Mouse (Mus musculus) mesoderm, embryonic 11.5 days (tissue): ENCODE measurements at regions not wholly inside any gene's neighbourhood (a gene's known extent, or its start where the extent isn't known, plus 50 kb on each side); places are given as distances from the start of the nearest gene placed in this dataset.

Experiments
- DNase-seq: peaks from one replicate; pipeline ENCODE4 v3.0.0-alpha.2; 2012; ENCODE audit warnings: low read depth, low spot score

GRCm38 (mm10) chr2:80969354-80969753 is 352.3 kb downstream of the Nup35 start:
- DNase-seq, result no peak

- DNase-seq, result no peak
Measured at GRCm38 (mm10) chr2:80973217-80973616, 356.2 kb downstream of the Nup35 start.

GRCm38 (mm10) chr2:80998296-80998695 is 381.3 kb downstream of the Nup35 start:
- no peak for DNase-seq

GRCm38 (mm10) chr2:81007071-81007470 is 390.0 kb downstream of the Nup35 start:
- no peak for DNase-seq

GRCm38 (mm10) chr2:81023620-81024019 is 406.6 kb downstream of the Nup35 start:
- no peak for DNase-seq
